23 mouse cellular contexts compared by ENCODE assay signal in genomic region chr15:78511951-78512350, GRCm38 (mm10). TPM values are rescaled to one million over a fixed set of nuclear protein-coding genes. Genes with fewer than 3 reads are reported as not detected.
A peak's percentile ranks its signal among the peaks of the same experiment; 100 is the strongest.
DNase-seq lines count a peak whose midpoint lies in the region; ATAC-seq lines count a peak whose summit lies in the region.
"Had no signal": no experiment of that assay in that cellular context is flagged by ENCODE, and none has a peak within 500 bp of the region (broad histone marks: within the 10 kb centered on the region; RNA-seq: fewer than 3 reads in every experiment).

No protein-coding gene starts in this region.

- H3K27ac ChIP-seq in liver, embryonic 11.5 days (ENCODE audit: low read depth, low read length): no peak overlapping the region
- 0 out of 2 replicates have a peak overlapping the region, but pooled peaks have one; percentile 48 for H3K27ac ChIP-seq in liver, embryonic 13.5 days
- H3K27ac ChIP-seq: forebrain, embryonic 13.5 days; hindbrain, embryonic 15.5 days; intestine, embryonic 15.5 days; left cerebral cortex, adult 2 months; limb, embryonic 15.5 days; lung, embryonic 15.5 days had no signal

- H3K4me2 ChIP-seq in liver, embryonic 11.5 days: no peak overlapping the region
- H3K4me2 ChIP-seq in liver, embryonic 13.5 days: no peak overlapping the region
- H3K4me2 ChIP-seq: forebrain, embryonic 13.5 days; hindbrain, embryonic 15.5 days; intestine, embryonic 15.5 days; limb, embryonic 15.5 days; lung, embryonic 15.5 days had no signal

- no peaks in the 10 kb centered on the region for H3K27me3 ChIP-seq in liver, embryonic 11.5 days (replicated peaks; ENCODE audit: control insufficient read depth, insufficient read depth, low read length)
- H3K27me3 ChIP-seq in liver, embryonic 13.5 days: no peaks in the 10 kb centered on the region
- H3K27me3 ChIP-seq: forebrain, embryonic 13.5 days; hindbrain, embryonic 15.5 days; intestine, embryonic 15.5 days; limb, embryonic 15.5 days; lung, embryonic 15.5 days had no signal

- WGBS in liver, embryonic 11.5 days: 55% methylated on average over 7 of the region's 7 CpGs
- 48% methylated on average over 7 of the region's 7 CpGs for WGBS in liver, embryonic 13.5 days (ENCODE audit: insufficient replicate concordance)

- H3K36me3 ChIP-seq in liver, embryonic 11.5 days (ENCODE audit: control insufficient read depth, insufficient read depth, low read length): no peaks in the 10 kb centered on the region
- H3K36me3 ChIP-seq in liver, embryonic 13.5 days: no peaks in the 10 kb centered on the region
- H3K36me3 ChIP-seq: hindbrain, embryonic 15.5 days; intestine, embryonic 15.5 days; limb, embryonic 15.5 days; lung, embryonic 15.5 days had no signal

- peaks cover 7% of the 10 kb centered on the region; the same call in 1 of the 2 replicates for H3K4me1 ChIP-seq in liver, embryonic 11.5 days (replicated peaks; ENCODE audit: control insufficient read depth, insufficient read depth, low read length)
- H3K4me1 ChIP-seq in liver, embryonic 13.5 days (replicated peaks): peaks cover 14% of the 10 kb centered on the region

- no peak overlapping the region for H3K4me3 ChIP-seq in liver, embryonic 11.5 days (ENCODE audit: low read depth, low read length)
- H3K4me3 ChIP-seq in liver, embryonic 13.5 days (replicated peaks): no peak overlapping the region
- H3K4me3 ChIP-seq: forebrain, embryonic 13.5 days; hindbrain, embryonic 15.5 days; intestine, embryonic 15.5 days; left cerebral cortex, adult 2 months; limb, embryonic 15.5 days; lung, embryonic 15.5 days had no signal

- H3K9me3 ChIP-seq in liver, embryonic 11.5 days (ENCODE audit: control insufficient read depth, low read length): no peaks in the 10 kb centered on the region
- H3K9me3 ChIP-seq in liver, embryonic 13.5 days (replicated peaks): no peaks in the 10 kb centered on the region
- H3K9me3 ChIP-seq: forebrain, embryonic 13.5 days; hindbrain, embryonic 15.5 days; intestine, embryonic 15.5 days; limb, embryonic 15.5 days; lung, embryonic 15.5 days had no signal

- ATAC-seq in liver, embryonic 11.5 days (replicated peaks; ENCODE audit: low FRiP score): no peak
- ATAC-seq in liver, embryonic 13.5 days (ENCODE audit: low read depth): no peak; the same call in 1 of the 2 replicates
- ATAC-seq: activated CD4-positive, CD25-positive, alpha-beta regulatory T cell, adult 4 months; forebrain, embryonic 13.5 days had no signal

- no peak overlapping the region for H3K9ac ChIP-seq in liver, embryonic 11.5 days (ENCODE audit: low read depth, low read length)
- no peak overlapping the region for H3K9ac ChIP-seq in liver, embryonic 13.5 days
- H3K9ac ChIP-seq: forebrain, embryonic 13.5 days; hindbrain, embryonic 15.5 days; intestine, embryonic 15.5 days; limb, embryonic 15.5 days; lung, embryonic 15.5 days had no signal

- peak; percentile 34 for DNase-seq in liver
- no peak for DNase-seq in liver, embryonic 11.5 days (ENCODE audit: low spot score)
- DNase-seq in CD4-positive helper T cell, adult 2 months (ENCODE audit: low read depth, low spot score): peak; percentile 40
- DNase-seq in liver, embryonic 13.5 days: no peak
- peak; percentile 77 to 89 for DNase-seq in natural killer cell, adult 2 months (ENCODE audit: low spot score in 2 of 2)
- no peak for DNase-seq in right cerebral cortex, postnatal 4 days
- no peak for DNase-seq in thymus, postnatal 36 days
- DNase-seq: adrenal gland, postnatal 10 days; B cell, adult 2 months; cerebellum, adult 9-10 months; kidney, adult 9 months; lung, postnatal 4 days; retina, postnatal 1 day; right cerebral cortex, postnatal 25 days had no signal

RNA-seq across cellular contexts. Expression of gene Il2rb, which starts 16.9 kb away (rescaled TPM):
- polyA plus RNA-seq in liver, embryonic 11.5 days (2014; fragmentation: Nextera tagmentation; extraction: Ambion mirVana): 0.07 and 0.31 TPM in 2 replicates
- 0.23 and 0.35 TPM in 2 replicates for polyA plus RNA-seq in liver, embryonic 13.5 days (2015; fragmentation: Nextera tagmentation; extraction: Ambion mirVana)
- polyA plus RNA-seq: forebrain, embryonic 13.5 days; neural tube, embryonic 11.5 days had no signal

RNA-seq across cellular contexts. Expression of gene C1qtnf6, which starts 19.3 kb away (rescaled TPM):
- polyA plus RNA-seq in liver, embryonic 11.5 days (2014; fragmentation: Nextera tagmentation; extraction: Ambion mirVana): 11.4 and 14.0 TPM in 2 replicates
- polyA plus RNA-seq in liver, embryonic 13.5 days (2015; fragmentation: Nextera tagmentation; extraction: Ambion mirVana): 3.6 and 4.5 TPM in 2 replicates

RNA-seq across cellular contexts. Expression of gene Sstr3, which starts 32.5 kb away (rescaled TPM):
- polyA plus RNA-seq in liver, embryonic 11.5 days (2014; fragmentation: Nextera tagmentation; extraction: Ambion mirVana): not detected in 2 replicates
- not detected in 2 replicates for polyA plus RNA-seq in liver, embryonic 13.5 days (2015; fragmentation: Nextera tagmentation; extraction: Ambion mirVana)
- polyA plus RNA-seq: activated CD4-positive, CD25-positive, alpha-beta regulatory T cell, adult 4 months; heart, embryonic 14.5 days; lung, embryonic 15.5 days had no signal

RNA-seq across cellular contexts. Expression of gene Tmprss6, which starts 43.5 kb away (rescaled TPM):
- 7.0 and 7.9 TPM in 2 replicates for polyA plus RNA-seq in liver, embryonic 11.5 days (2014; fragmentation: Nextera tagmentation; extraction: Ambion mirVana)
- 7.8 and 9.5 TPM in 2 replicates for polyA plus RNA-seq in liver, embryonic 13.5 days (2015; fragmentation: Nextera tagmentation; extraction: Ambion mirVana)
- polyA plus RNA-seq: activated CD4-positive, CD25-positive, alpha-beta regulatory T cell, adult 4 months; forebrain, embryonic 13.5 days; heart, embryonic 14.5 days; neural tube, embryonic 11.5 days had no signal

Comparison
In these comparisons a context has a peak if more than half of its experiments do, and no peak if none do; other contexts are left out.
1. DNase-seq: peak in liver (single experiment), CD4-positive helper T cell, adult 2 months (single experiment) and natural killer cell, adult 2 months (2 of 2); none in liver, embryonic 11.5 days (single experiment), liver, embryonic 13.5 days (single experiment), right cerebral cortex, postnatal 4 days (single experiment) and thymus, postnatal 36 days (0 of 2).